Mouse (Mus musculus) stomach, postnatal 0 days (tissue): ENCODE measurements at regions not wholly inside any gene's neighbourhood (a gene's known extent, or its start where the extent isn't known, plus 50 kb on each side); places are given as distances from the start of the nearest gene placed in this dataset.

ENCODE experiments used
- ATAC-seq: fragments of 200-750 bp; cut with Nextera tagmentation; 2 replicates; pipeline ENCODE4 v1.8.0; 2017; ENCODE audit not compliant: low FRiP score, low TSS enrichment
- DNase-seq: peaks from one replicate; pipeline ENCODE4 v3.0.0-alpha.2; 2016; ENCODE audit warnings: low spot score
- H3K27ac ChIP-seq: fragments of 300-500 bp; sonication (generic); replicated peaks from 2 replicates; pipeline ENCODE4 v1.5.1; 2014; ENCODE audit warnings: mild to moderate bottlenecking, control low read depth
- H3K27me3 ChIP-seq: fragments of 300-500 bp; sonication (generic); 2 replicates; pipeline ENCODE4 v1.6.1; 2014; ENCODE audit warnings: low read length; ENCODE audit not compliant: control insufficient read depth, insufficient read depth
- H3K36me3 ChIP-seq: fragments of 300-500 bp; sonication (generic); 2 replicates; pipeline ENCODE4 v1.6.1; 2014; ENCODE audit warnings: low read length, mixed read lengths; ENCODE audit not compliant: control insufficient read depth, insufficient read depth
- H3K4me1 ChIP-seq: fragments of 300-500 bp; sonication (generic); replicated peaks from 2 replicates; pipeline ENCODE4 v1.6.1; 2014; ENCODE audit warnings: antibody characterized with exemption; ENCODE audit not compliant: control insufficient read depth, insufficient read depth
- H3K4me2 ChIP-seq: fragments of 300-500 bp; sonication (generic); replicated peaks from 2 replicates; pipeline ENCODE4 v1.6.1; 2014; ENCODE audit warnings: low read depth, mild to moderate bottlenecking, control low read depth, moderate library complexity
- H3K4me3 ChIP-seq: fragments of 300-500 bp; sonication (generic); 2 replicates; pipeline ENCODE4 v1.5.1; 2014; ENCODE audit warnings: low read depth, low read length, control low read depth
- H3K9ac ChIP-seq: fragments of 300-500 bp; sonication (generic); 2 replicates; pipeline ENCODE4 v1.6.1; 2014; ENCODE audit warnings: mild to moderate bottlenecking, low read length, control low read depth, mixed read lengths
- H3K9me3 ChIP-seq: fragments of 300-500 bp; sonication (generic); 2 replicates; pipeline ENCODE4 v1.6.1; 2016; ENCODE audit warnings: low read length; ENCODE audit not compliant: control insufficient read depth
- CTCF ChIP-seq: IDR thresholded peaks from 2 replicates; pipeline ENCODE4 v1.5.1; 2016; ENCODE audit warnings: antibody characterized with exemption, low read depth, mild to moderate bottlenecking, moderate library complexity
- EP300 ChIP-seq: optimal IDR thresholded peaks from 2 replicates; pipeline ENCODE3; 2016; ENCODE audit warnings: antibody characterized with exemption
- WGBS: fragments of 180-500 bp; shearing (Covaris S2); extraction: QIAGEN DNeasy Blood & Tissue Kit; methylation state at CpG from one replicate; pipeline ENCODE4 v1.1.7; 2014; 5-methylcytosine and 5-hydroxymethylcytosine counted together

- DNase-seq (no peak), ATAC-seq (no peak)
- no peak overlapping the region for H3K4me3 ChIP-seq
- WGBS = 63% methylated on average over 1 of the region's 1 CpGs
- no peaks in the 10 kb centered on the region for H3K27me3 ChIP-seq
- H3K27ac ChIP-seq = no peak overlapping the region
- no peak overlapping the region for H3K9ac ChIP-seq
- TF ChIP-seq CTCF (no peak), EP300 (no peak)
- H3K36me3 ChIP-seq = no peaks in the 10 kb centered on the region
- H3K4me2 ChIP-seq = no peak overlapping the region
- H3K9me3 ChIP-seq = no peaks in the 10 kb centered on the region
- H3K4me1 ChIP-seq = no peaks in the 10 kb centered on the region
These were observed 243.4 kb downstream of the Icos start for GRCm38 (mm10) chr1:61221131-61221530.

GRCm38 (mm10) chr1:61228942-61229341, 251.2 kb downstream of the Icos start:
- no peak overlapping the region for H3K4me2 ChIP-seq
- TF ChIP-seq EP300 (no peak), CTCF (no peak)
- H3K9ac ChIP-seq = no peak overlapping the region
- DNase-seq = no peak
- no peak overlapping the region for H3K4me3 ChIP-seq
- WGBS = 74% methylated on average over 4 of the region's 4 CpGs
- no peak for ATAC-seq
- no peaks in the 10 kb centered on the region for H3K9me3 ChIP-seq
- H3K4me1 ChIP-seq = no peaks in the 10 kb centered on the region
- no peak overlapping the region for H3K27ac ChIP-seq
- no peaks in the 10 kb centered on the region for H3K27me3 ChIP-seq
- no peaks in the 10 kb centered on the region for H3K36me3 ChIP-seq

GRCm38 (mm10) chr1:61233001-61233400, 255.3 kb downstream of the Icos start:
- H3K27me3 ChIP-seq = no peaks in the 10 kb centered on the region
- WGBS = 63% methylated on average over 1 of the region's 1 CpGs
- H3K4me2 ChIP-seq = no peak overlapping the region
- DNase-seq (no peak), ATAC-seq (no peak)
- H3K4me3 ChIP-seq = no peak overlapping the region
- no peak overlapping the region for H3K9ac ChIP-seq
- no peaks in the 10 kb centered on the region for H3K9me3 ChIP-seq
- H3K27ac ChIP-seq = no peak overlapping the region
- no peak for TF ChIP-seq CTCF
- TF ChIP-seq EP300 = no peak
- no peaks in the 10 kb centered on the region for H3K4me1 ChIP-seq
- no peaks in the 10 kb centered on the region for H3K36me3 ChIP-seq

GRCm38 (mm10) chr1:61233476-61234297, 256.0 kb downstream of the Icos start:
- Histone ChIP-seq H3K4me3 (no peak overlapping the region), H3K9ac (no peak overlapping the region), H3K27me3 (no peaks in the 10 kb centered on the region), H3K27ac (no peak overlapping the region), H3K36me3 (no peaks in the 10 kb centered on the region), H3K4me1 (no peaks in the 10 kb centered on the region), H3K4me2 (no peak overlapping the region), H3K9me3 (no peaks in the 10 kb centered on the region)
- DNase-seq (peak; percentile 14), ATAC-seq (no peak)
- TF ChIP-seq CTCF = no peak
- TF ChIP-seq EP300 = no peak
- 32% methylated on average over 10 of the region's 10 CpGs for WGBS

GRCm38 (mm10) chr1:61234298-61234682, 256.6 kb downstream of the Icos start:
- ATAC-seq = no peak
- Histone ChIP-seq H3K27ac (no peak overlapping the region), H3K27me3 (no peaks in the 10 kb centered on the region), H3K4me2 (no peak overlapping the region), H3K4me1 (no peaks in the 10 kb centered on the region), H3K4me3 (no peak overlapping the region), H3K36me3 (no peaks in the 10 kb centered on the region), H3K9ac (no peak overlapping the region), H3K9me3 (no peaks in the 10 kb centered on the region)
- WGBS = 40% methylated on average over 1 of the region's 1 CpGs
- DNase-seq = no peak
- no peak for TF ChIP-seq EP300

- ATAC-seq (no peak), DNase-seq (no peak)
- Histone ChIP-seq H3K36me3 (no peaks in the 10 kb centered on the region), H3K9me3 (no peaks in the 10 kb centered on the region), H3K4me2 (no peak overlapping the region), H3K27ac (no peak overlapping the region), H3K4me1 (no peaks in the 10 kb centered on the region), H3K27me3 (no peaks in the 10 kb centered on the region), H3K9ac (no peak overlapping the region), H3K4me3 (no peak overlapping the region)
- 73% methylated on average over 2 of the region's 2 CpGs for WGBS
- TF ChIP-seq EP300 (no peak), CTCF (no peak)
These were observed 258.8 kb downstream of the Icos start for GRCm38 (mm10) chr1:61236511-61236910.
